Mouse (Mus musculus) MN1 (cell line): ENCODE results near the gene Wdr74.

ENCODE experiments used
- DNase-seq: peaks from one replicate; pipeline ENCODE4 v3.0.0-alpha.2; 2016; ENCODE audit warnings: low spot score

Gene Wdr74

GRCm38 (mm10) chr19:8735389-8736159 lies at the start of gene Wdr74:
Gene Wdr74 (plus strand): TSS chr19:8735827.
- DNase-seq = peak; percentile 88

GRCm38 (mm10) chr19:8691871-8692539 lies 43.6 kb upstream of the Wdr74 start:
- no peak for DNase-seq

- DNase-seq = no peak
Measured at GRCm38 (mm10) chr19:8692740-8693139, 42.9 kb upstream of the Wdr74 start.

- DNase-seq = no peak
Measured at GRCm38 (mm10) chr19:8695330-8695729, 40.3 kb upstream of the Wdr74 start.

GRCm38 (mm10) chr19:8699652-8700051 lies 36.0 kb upstream of the Wdr74 start:
- no peak for DNase-seq

- no peak for DNase-seq
Measured at GRCm38 (mm10) chr19:8702458-8702857, 33.2 kb upstream of the Wdr74 start.

GRCm38 (mm10) chr19:8703571-8703970 lies 32.1 kb upstream of the Wdr74 start:
- DNase-seq = no peak

- DNase-seq = no peak
Measured at GRCm38 (mm10) chr19:8705026-8705708, 30.5 kb upstream of the Wdr74 start.

- DNase-seq = no peak
Measured at GRCm38 (mm10) chr19:8706132-8706667, 29.4 kb upstream of the Wdr74 start.

- DNase-seq = no peak
Measured at GRCm38 (mm10) chr19:8706930-8707329, 28.7 kb upstream of the Wdr74 start.

GRCm38 (mm10) chr19:8708954-8709353 lies 26.7 kb upstream of the Wdr74 start:
- DNase-seq = no peak

- DNase-seq = no peak
Measured at GRCm38 (mm10) chr19:8710057-8710456, 25.6 kb upstream of the Wdr74 start.

- DNase-seq = no peak
Measured at GRCm38 (mm10) chr19:8711506-8711905, 24.1 kb upstream of the Wdr74 start.

- no peak for DNase-seq
Measured at GRCm38 (mm10) chr19:8711949-8712869, 23.4 kb upstream of the Wdr74 start.

GRCm38 (mm10) chr19:8712870-8713305 lies 22.7 kb upstream of the Wdr74 start:
- peak; percentile 89 for DNase-seq

GRCm38 (mm10) chr19:8713306-8713996 lies 22.2 kb upstream of the Wdr74 start:
- peak; percentile 84 for DNase-seq

- no peak for DNase-seq
Measured at GRCm38 (mm10) chr19:8713997-8714652, 21.5 kb upstream of the Wdr74 start.

- no peak for DNase-seq
Measured at GRCm38 (mm10) chr19:8714653-8715481, 20.8 kb upstream of the Wdr74 start.
